In genomic region chr5:90579556-90579955, GRCm38 (mm10) we compare ENCODE assay signal across 24 mouse cellular contexts. TPM values are rescaled to one million over a fixed set of nuclear protein-coding genes. Genes with fewer than 3 reads are reported as not detected.
"Had no signal": no experiment of that assay in that cellular context is flagged by ENCODE, and none has a peak within 500 bp of the region (broad histone marks: within the 10 kb centered on the region; RNA-seq: fewer than 3 reads in every experiment).

No protein-coding gene starts in this region.

- H3K9me3 ChIP-seq: liver, embryonic 12.5 days; liver, embryonic 15.5 days; midbrain, embryonic 12.5 days; midbrain, embryonic 15.5 days; neural tube, embryonic 12.5 days; neural tube, embryonic 15.5 days had no signal

- ATAC-seq: hindbrain, postnatal 0 days; inflammation-experienced regulatory T-cells, adult 6 months; intestine, embryonic 16.5 days; liver, embryonic 12.5 days; midbrain, embryonic 15.5 days had no signal

- H3K4me1 ChIP-seq: limb, embryonic 13.5 days; liver, embryonic 12.5 days; midbrain, embryonic 12.5 days; midbrain, embryonic 15.5 days; neural tube, embryonic 12.5 days; neural tube, embryonic 15.5 days had no signal

- H3K4me2 ChIP-seq: limb, embryonic 13.5 days; liver, embryonic 12.5 days; liver, embryonic 15.5 days; midbrain, embryonic 12.5 days; midbrain, embryonic 15.5 days; neural tube, embryonic 12.5 days; neural tube, embryonic 15.5 days had no signal

- H3K9ac ChIP-seq: limb, embryonic 13.5 days; liver, embryonic 12.5 days; liver, embryonic 15.5 days; midbrain, embryonic 12.5 days; midbrain, embryonic 15.5 days; neural tube, embryonic 12.5 days; neural tube, embryonic 15.5 days had no signal

- H3K4me3 ChIP-seq: limb, embryonic 13.5 days; liver, embryonic 12.5 days; liver, embryonic 15.5 days; midbrain, embryonic 12.5 days; midbrain, embryonic 15.5 days; neural tube, embryonic 12.5 days; neural tube, embryonic 15.5 days had no signal

- DNase-seq: kidney, adult 9 months; kidney, postnatal 14 days; kidney, postnatal 4 days; left cerebral cortex, postnatal 4 days; right cerebral cortex, adult 18-20 months; right cerebral cortex, postnatal 14 days; right cerebral cortex, postnatal 4 days; thymus, adult 2 months; thymus, postnatal 14 days; thymus, postnatal 4 days had no signal

- H3K36me3 ChIP-seq: limb, embryonic 13.5 days; liver, embryonic 12.5 days; liver, embryonic 15.5 days; midbrain, embryonic 12.5 days; midbrain, embryonic 15.5 days; neural tube, embryonic 12.5 days; neural tube, embryonic 15.5 days had no signal

- H3K27me3 ChIP-seq: limb, embryonic 13.5 days; liver, embryonic 12.5 days; liver, embryonic 15.5 days; midbrain, embryonic 12.5 days; midbrain, embryonic 15.5 days; neural tube, embryonic 12.5 days; neural tube, embryonic 15.5 days had no signal

- H3K27ac ChIP-seq: hindbrain, postnatal 0 days; limb, embryonic 13.5 days; liver, embryonic 12.5 days; liver, embryonic 15.5 days; macrophage; midbrain, embryonic 12.5 days; midbrain, embryonic 15.5 days; neural tube, embryonic 12.5 days; neural tube, embryonic 15.5 days; stomach, postnatal 0 days had no signal

RNA-seq across cellular contexts. Expression of gene 5830473C10Rik, which starts 18.6 kb away (rescaled TPM):
- total RNA-seq: hindbrain, postnatal 0 days; layer of hippocampus, adult 18-20 months; megakaryocyte, adult 5-6 weeks had no signal
- polyA plus RNA-seq: macrophage; midbrain, embryonic 12.5 days; neural tube, embryonic 12.5 days; stomach, postnatal 0 days; thymus, adult 2 months had no signal
